Mouse (Mus musculus): Measurements from ENCODE around the gene 1700088E04Rik.

- no peak for TF ChIP-seq CTCF (IDR thresholded peaks at IDR 0.05; ENCODE audit: low read depth, low read length)
- no peak for TF ChIP-seq POLR2AphosphoS5 (IDR thresholded peaks at IDR 0.05; ENCODE audit: insufficient replicate concordance, low read depth, low read length)
These were observed 21.6 kb downstream of the 1700088E04Rik start for GRCm38 (mm10) chr15:79119491-79119890.

Data from G1E (cell line).